Mouse (Mus musculus) hindbrain, embryonic 11.5 days (tissue): ENCODE results near the gene Mybbp1a. TPM values are rescaled to one million over a fixed set of nuclear protein-coding genes. Genes with fewer than 3 reads are reported as not detected.

Experiments
- ATAC-seq: fragments of 200-750 bp; cut with Nextera tagmentation; 2 replicates; pipeline ENCODE4 v1.8.0; 2017; ENCODE audit warnings: mild to moderate bottlenecking, moderate TSS enrichment, moderate library complexity; ENCODE audit not compliant: low FRiP score
- DNase-seq: peaks from one replicate; pipeline ENCODE4 v3.0.0-alpha.2; 2015; ENCODE audit warnings: low spot score
- H3K27ac ChIP-seq: fragments of 300-500 bp; sonication (generic); 2 replicates; pipeline ENCODE4 v1.5.1; 2014; ENCODE audit warnings: mild to moderate bottlenecking, low read depth, low read length
- H3K27me3 ChIP-seq: fragments of 300-500 bp; sonication (generic); 2 replicates; pipeline ENCODE4 v1.6.1; 2014; ENCODE audit warnings: mild to moderate bottlenecking, low read length, moderate library complexity, mixed read lengths; ENCODE audit not compliant: control insufficient read depth, insufficient read depth
- H3K36me3 ChIP-seq: fragments of 300-500 bp; sonication (generic); 2 replicates; pipeline ENCODE4 v1.6.1; 2014; ENCODE audit warnings: mild to moderate bottlenecking, low read length, moderate library complexity, mixed read lengths; ENCODE audit not compliant: control insufficient read depth, insufficient read depth
- H3K4me1 ChIP-seq: fragments of 300-500 bp; sonication (generic); replicated peaks from 2 replicates; pipeline ENCODE4 v1.6.1; 2014; ENCODE audit warnings: low read length, mixed read lengths; ENCODE audit not compliant: control insufficient read depth, insufficient read depth
- H3K4me2 ChIP-seq: fragments of 300-500 bp; sonication (generic); replicated peaks from 2 replicates; pipeline ENCODE4 v1.6.1; 2014; ENCODE audit warnings: mild to moderate bottlenecking, low read depth, low read length
- H3K4me3 ChIP-seq: fragments of 300-500 bp; sonication (generic); 2 replicates; pipeline ENCODE4 v1.5.1; 2014; ENCODE audit warnings: low read depth, low read length
- H3K9ac ChIP-seq: fragments of 300-500 bp; sonication (generic); 2 replicates; pipeline ENCODE4 v1.6.1; 2014; ENCODE audit warnings: low read depth, low read length
- H3K9me3 ChIP-seq: fragments of 300-500 bp; sonication (generic); 2 replicates; pipeline ENCODE4 v1.6.1; 2016; ENCODE audit warnings: low read length; ENCODE audit not compliant: control insufficient read depth
- WGBS: fragments of 180-500 bp; shearing (Covaris S2); extraction: QIAGEN DNeasy Blood & Tissue Kit; methylation state at CpG from one replicate; pipeline ENCODE4 v1.1.7; 2014; 5-methylcytosine and 5-hydroxymethylcytosine counted together
- polyA plus RNA-seq: library from polyadenylated mRNA; unstranded; fragments of >200 nt; fragmentation: Nextera tagmentation; extraction: Ambion mirVana; gene quantifications from 2 replicates; pipeline ENCODE4 v1.2.1, GENCODE M21; 2014

The Mybbp1a gene
- polyA plus RNA-seq, 1 experiment from 2014 or later, result 112 TPM

- H3K27ac ChIP-seq, result no peak overlapping the region
- peaks cover 43% of the 10 kb centered on the region for H3K36me3 ChIP-seq
- no peak for ATAC-seq
- no peak for DNase-seq
- H3K9me3 ChIP-seq, result no peaks in the 10 kb centered on the region
- 86% methylated on average over 8 of the region's 8 CpGs for WGBS
- H3K4me3 ChIP-seq, result no peak overlapping the region
- H3K4me1 ChIP-seq, result no peaks in the 10 kb centered on the region
- H3K9ac ChIP-seq, result no peak overlapping the region
- H3K4me2 ChIP-seq, result no peak overlapping the region
- H3K27me3 ChIP-seq, result no peaks in the 10 kb centered on the region
These were observed 6.3 kb downstream of the Mybbp1a start for GRCm38 (mm10) chr11:72447475-72447874.

DNA sequence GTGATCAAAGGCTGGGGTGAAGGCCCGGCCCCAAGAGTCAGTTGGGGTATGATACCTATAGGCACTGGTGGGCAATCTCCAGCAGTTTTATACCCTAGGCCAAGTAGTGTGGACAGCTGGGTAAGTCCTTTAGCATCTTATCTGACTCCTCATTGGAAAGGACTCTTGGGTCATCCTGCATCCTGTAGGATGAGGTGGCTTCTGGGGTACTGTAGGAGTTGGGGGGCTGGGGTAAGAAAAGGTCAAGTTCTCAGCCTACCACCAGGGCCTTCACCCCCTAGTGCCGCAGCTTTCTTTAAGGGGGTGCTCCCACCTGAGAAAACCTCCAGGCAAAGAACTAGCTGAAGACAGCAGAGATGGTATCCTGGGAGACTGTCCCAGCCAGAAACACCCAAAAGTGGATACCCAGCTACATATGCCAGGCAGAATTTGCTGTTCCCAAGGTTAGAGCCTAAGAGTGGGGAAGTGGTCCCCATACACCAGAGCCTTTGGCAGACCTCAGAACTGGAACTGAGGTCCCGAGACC lies 11.0 kb downstream of the Mybbp1a start:
- ATAC-seq, result no peak
- H3K36me3 ChIP-seq, result peaks cover 16% of the 10 kb centered on the region

DNA sequence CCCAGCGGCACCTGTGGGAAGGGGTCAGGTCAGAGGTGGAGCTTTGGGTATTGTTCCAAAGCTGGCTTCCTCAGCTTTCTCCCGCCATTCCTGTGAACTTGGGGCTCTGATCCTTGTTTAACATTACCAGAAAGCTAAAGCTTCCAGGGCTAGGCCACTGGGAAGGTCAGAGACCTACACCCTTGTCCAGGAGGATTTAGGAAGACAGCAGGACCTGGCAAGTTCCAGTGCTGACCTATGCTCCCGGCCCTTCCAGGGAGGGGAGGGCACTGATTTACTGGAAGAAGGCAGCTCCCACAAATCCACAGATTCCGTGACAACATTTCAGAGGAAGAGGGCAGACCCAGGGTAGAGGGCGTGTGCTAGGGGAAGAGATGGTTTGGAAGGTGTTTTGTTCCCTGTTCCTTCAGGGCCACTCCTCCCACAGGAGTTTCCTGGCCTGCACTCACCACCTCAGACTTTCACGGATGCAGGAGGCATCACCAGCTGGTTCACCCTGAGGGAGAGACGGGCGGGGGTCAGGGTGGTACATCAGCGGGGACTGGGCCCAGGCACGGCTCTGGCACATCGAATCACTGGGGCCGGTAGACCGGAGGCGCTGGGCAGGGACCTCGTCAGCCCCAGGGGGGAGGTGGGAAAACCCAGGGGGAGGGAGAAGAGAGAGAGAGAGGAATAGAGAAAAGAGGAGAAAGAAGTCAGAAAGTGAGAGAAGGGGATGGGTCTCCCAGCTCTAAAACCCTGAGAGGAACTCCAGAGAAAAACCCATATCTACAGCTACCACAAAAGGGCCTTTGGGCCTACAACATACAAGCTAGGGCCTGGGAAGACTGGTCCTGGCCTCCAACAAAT lies 12.2 kb downstream of the Mybbp1a start:
- H3K4me1 ChIP-seq, result peaks cover 7% of the 10 kb centered on the region
- no peaks in the 10 kb centered on the region for H3K27me3 ChIP-seq
- WGBS, result 62% methylated on average over 15 of the region's 15 CpGs
- H3K27ac ChIP-seq, result no peak overlapping the region
- no peak for ATAC-seq
- H3K9ac ChIP-seq, result no peak overlapping the region
- H3K36me3 ChIP-seq, result peaks cover 10% of the 10 kb centered on the region
- no peak for DNase-seq
- H3K4me2 ChIP-seq, result no peak overlapping the region
- no peaks in the 10 kb centered on the region for H3K9me3 ChIP-seq
- no peak overlapping the region for H3K4me3 ChIP-seq

More for the DNA sequence above, 11.0 kb downstream of the Mybbp1a start:
- Histone ChIP-seq H3K27ac (no peak overlapping the region), H3K4me1 (peaks cover 7% of the 10 kb centered on the region), H3K9ac (no peak overlapping the region), H3K27me3 (no peaks in the 10 kb centered on the region), H3K4me3 (no peak overlapping the region), H3K4me2 (no peak overlapping the region), H3K9me3 (no peaks in the 10 kb centered on the region)
- 97% methylated on average over 3 of the region's 3 CpGs for WGBS
- no peak for DNase-seq

GRCm38 (mm10) chr11:72455694-72456093 lies 14.5 kb downstream of the Mybbp1a start:
- H3K4me2 ChIP-seq, result no peak overlapping the region
- DNase-seq (peak; percentile 45), ATAC-seq (peak; percentile 78)
- no peaks in the 10 kb centered on the region; the same call in 1 of the 2 replicates for H3K36me3 ChIP-seq
- H3K4me1 ChIP-seq, result peaks cover 7% of the 10 kb centered on the region
- H3K27me3 ChIP-seq, result no peaks in the 10 kb centered on the region
- WGBS, result 37% methylated on average over 5 of the region's 5 CpGs
- no peak overlapping the region for H3K4me3 ChIP-seq
- peak overlapping the region; percentile 70 for H3K27ac ChIP-seq
- H3K9ac ChIP-seq, result peak overlapping the region; percentile 52
- H3K9me3 ChIP-seq, result no peaks in the 10 kb centered on the region

DNA sequence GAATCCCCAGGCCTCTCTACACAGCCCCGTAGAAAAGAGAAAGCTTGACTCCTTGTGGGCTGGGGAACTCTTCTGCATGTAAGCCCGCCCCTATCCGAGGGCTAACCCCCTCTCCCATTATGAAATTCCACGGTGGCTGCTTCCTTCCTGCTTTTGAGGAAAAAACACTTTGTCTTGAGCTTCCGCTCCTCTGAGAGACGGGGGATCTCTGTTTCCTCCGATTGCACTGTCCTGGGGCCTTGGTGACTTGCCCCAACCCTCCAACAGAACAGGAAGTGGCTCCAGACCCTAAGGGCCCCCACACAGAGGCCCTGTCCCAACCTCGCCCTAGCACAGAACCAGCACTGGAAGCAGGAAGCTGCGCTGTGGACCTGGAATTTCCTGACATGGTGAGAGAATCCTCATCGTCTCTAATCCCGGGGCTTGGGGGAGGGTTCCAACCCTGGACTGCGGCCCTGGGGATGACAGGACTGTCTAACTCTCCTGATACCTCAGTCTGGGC lies 16.9 kb downstream of the Mybbp1a start:
- Histone ChIP-seq H3K4me2 (no peak overlapping the region), H3K36me3 (no peaks in the 10 kb centered on the region), H3K27me3 (no peaks in the 10 kb centered on the region), H3K27ac (no peak overlapping the region), H3K9me3 (no peaks in the 10 kb centered on the region), H3K9ac (no peak overlapping the region), H3K4me3 (no peak overlapping the region), H3K4me1 (peaks cover 7% of the 10 kb centered on the region)
- ATAC-seq (no peak), DNase-seq (no peak)
- WGBS, result 72% methylated on average over 12 of the region's 12 CpGs

GRCm38 (mm10) chr11:72458502-72458901 lies 17.3 kb downstream of the Mybbp1a start:
- 89% methylated on average over 3 of the region's 3 CpGs for WGBS
- DNase-seq (no peak), ATAC-seq (no peak)
- Histone ChIP-seq H3K4me3 (no peak overlapping the region), H3K4me1 (peaks cover 7% of the 10 kb centered on the region), H3K27ac (no peak overlapping the region), H3K9me3 (no peaks in the 10 kb centered on the region), H3K9ac (no peak overlapping the region), H3K4me2 (no peak overlapping the region), H3K27me3 (no peaks in the 10 kb centered on the region), H3K36me3 (no peaks in the 10 kb centered on the region)

DNA sequence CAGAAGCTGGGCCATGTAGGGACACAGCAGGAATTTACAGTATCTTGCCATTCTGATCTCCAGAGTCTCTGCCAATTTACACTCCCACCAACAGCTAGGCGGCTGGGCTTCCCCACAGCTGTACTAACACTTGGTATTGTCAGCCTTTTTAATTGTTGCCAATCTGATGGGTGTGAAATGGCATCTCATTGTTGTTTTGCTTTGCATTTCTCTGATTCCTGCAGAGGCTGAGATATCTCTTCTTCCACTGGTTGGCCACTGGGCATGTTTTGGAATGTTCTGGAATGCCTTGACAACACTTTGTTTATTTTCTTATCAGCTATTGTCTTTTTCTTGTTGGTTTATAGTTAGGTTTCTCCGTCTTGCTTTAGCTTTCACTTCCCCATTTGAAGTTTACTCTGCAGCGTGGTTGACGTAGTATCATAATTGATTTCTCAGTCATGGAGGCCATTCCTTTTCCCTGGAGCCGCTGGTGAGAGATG lies 20.4 kb downstream of the Mybbp1a start:
- no peak overlapping the region for H3K4me2 ChIP-seq
- H3K9ac ChIP-seq, result no peak overlapping the region
- no peak for DNase-seq
- H3K27me3 ChIP-seq, result no peaks in the 10 kb centered on the region
- WGBS, result 34% methylated on average over 5 of the region's 5 CpGs
- no peak for ATAC-seq
- no peaks in the 10 kb centered on the region for H3K36me3 ChIP-seq
- H3K4me1 ChIP-seq, result peaks cover 6% of the 10 kb centered on the region
- H3K9me3 ChIP-seq, result no peaks in the 10 kb centered on the region
- H3K4me3 ChIP-seq, result no peak overlapping the region
- no peak overlapping the region for H3K27ac ChIP-seq

DNA sequence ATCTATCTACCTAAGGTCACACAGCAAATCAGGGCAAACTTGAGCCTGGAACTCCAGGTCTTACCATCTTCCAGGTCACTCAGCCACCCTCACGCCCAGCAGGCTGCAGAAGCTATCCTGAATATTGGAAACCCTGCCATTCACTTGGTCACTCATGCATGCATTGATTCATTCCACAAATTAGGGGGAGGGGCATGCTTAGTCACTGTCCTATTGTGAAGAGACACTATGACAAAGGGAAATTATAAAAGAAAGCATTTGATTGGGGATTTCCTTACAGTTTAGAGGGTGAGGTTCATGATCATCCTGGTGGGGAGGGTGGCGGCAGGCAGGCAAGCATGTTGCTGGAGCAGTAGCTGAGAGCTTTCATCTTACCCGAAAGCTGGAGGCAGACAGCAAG lies 23.7 kb downstream of the Mybbp1a start:
- DNase-seq, result no peak
- Histone ChIP-seq H3K27me3 (no peaks in the 10 kb centered on the region), H3K27ac (no peak overlapping the region), H3K9me3 (no peaks in the 10 kb centered on the region), H3K4me2 (no peak overlapping the region), H3K4me1 (peaks cover 9% of the 10 kb centered on the region), H3K9ac (no peak overlapping the region), H3K36me3 (no peaks in the 10 kb centered on the region), H3K4me3 (no peak overlapping the region)
- whole genome bisulfite sequencing, result 60% methylated on average over 3 of the region's 3 CpGs
- ATAC-seq, result 0 out of 2 replicates have a peak, but pooled peaks have one; percentile 20
